Mouse (Mus musculus): Measurements from ENCODE around the gene Tmcc3.
A peak's percentile ranks its signal among the peaks of the same experiment; 100 is the strongest.

Tmcc3 gene

GRCm38 (mm10) chr10:94555394-94555793 is 243.6 kb downstream of the Tmcc3 start:
- no peak for DNase-seq

- peak; percentile 89 for DNase-seq
These were observed 245.8 kb downstream of the Tmcc3 start for GRCm38 (mm10) chr10:94557428-94558149.

GRCm38 (mm10) chr10:94558826-94559225 is 247.1 kb downstream of the Tmcc3 start:
- DNase-seq = no peak

- no peak for DNase-seq
These were observed 249.6 kb downstream of the Tmcc3 start for GRCm38 (mm10) chr10:94561351-94561750.

- DNase-seq = no peak
These were observed 250.4 kb downstream of the Tmcc3 start for GRCm38 (mm10) chr10:94562188-94562587.

- no peak for DNase-seq
These were observed 251.2 kb downstream of the Tmcc3 start for GRCm38 (mm10) chr10:94562991-94563390.

GRCm38 (mm10) chr10:94565410-94566221 is 253.9 kb downstream of the Tmcc3 start:
- no peak for DNase-seq

- DNase-seq = no peak
These were observed 254.6 kb downstream of the Tmcc3 start for GRCm38 (mm10) chr10:94566222-94566868.

- no peak for DNase-seq
These were observed 255.5 kb downstream of the Tmcc3 start for GRCm38 (mm10) chr10:94567251-94567650.

- no peak for DNase-seq
These were observed 256.2 kb downstream of the Tmcc3 start for GRCm38 (mm10) chr10:94567915-94568314.

GRCm38 (mm10) chr10:94568867-94569266 is 257.1 kb downstream of the Tmcc3 start:
- no peak for DNase-seq

GRCm38 (mm10) chr10:94569731-94570130 is 258.0 kb downstream of the Tmcc3 start:
- DNase-seq = no peak

- DNase-seq = no peak
These were observed 260.3 kb downstream of the Tmcc3 start for GRCm38 (mm10) chr10:94571927-94572620.

- no peak for DNase-seq
These were observed 261.0 kb downstream of the Tmcc3 start for GRCm38 (mm10) chr10:94572772-94573171.

GRCm38 (mm10) chr10:94574451-94575333 is 262.9 kb downstream of the Tmcc3 start:
- DNase-seq = peak; percentile 37

GRCm38 (mm10) chr10:94575958-94576357 is 264.2 kb downstream of the Tmcc3 start:
- DNase-seq = peak; percentile 33

GRCm38 (mm10) chr10:94578870-94579269 is 267.1 kb downstream of the Tmcc3 start:
- DNase-seq = no peak

- DNase-seq = no peak
These were observed 269.6 kb downstream of the Tmcc3 start for GRCm38 (mm10) chr10:94581384-94581783.

GRCm38 (mm10) chr10:94583714-94584113 is 272.0 kb downstream of the Tmcc3 start:
- no peak for DNase-seq

- peak; percentile 52 for DNase-seq
These were observed 273.2 kb downstream of the Tmcc3 start for GRCm38 (mm10) chr10:94584851-94585359.

- DNase-seq = no peak
These were observed 274.1 kb downstream of the Tmcc3 start for GRCm38 (mm10) chr10:94585819-94586218.

- no peak for DNase-seq
These were observed 277.2 kb downstream of the Tmcc3 start for GRCm38 (mm10) chr10:94588976-94589375.
